Mouse (Mus musculus) kidney, postnatal 0 days (tissue): ENCODE data around the gene Ano9. TPM values are rescaled to one million over a fixed set of nuclear protein-coding genes. Genes with fewer than 3 reads are reported as not detected.
A peak's percentile ranks its signal among the peaks of the same experiment; 100 is the strongest.

Source experiments
- ATAC-seq: fragments of 200-750 bp; cut with Nextera tagmentation; replicated peaks from 2 replicates; pipeline ENCODE4 v1.8.0; 2017; ENCODE audit warnings: low read depth, moderate number of reproducible peaks, moderate TSS enrichment, moderate library complexity; ENCODE audit not compliant: low FRiP score
- DNase-seq: peaks from one replicate; pipeline ENCODE4 v3.0.0-alpha.2; 2016; ENCODE audit warnings: low spot score
- H3K27ac ChIP-seq: fragments of 300-500 bp; sonication (generic); 2 replicates; pipeline ENCODE4 v1.5.1; 2014; ENCODE audit warnings: mild to moderate bottlenecking
- H3K27me3 ChIP-seq: fragments of 300-500 bp; sonication (generic); 2 replicates; pipeline ENCODE4 v1.6.1; 2014; ENCODE audit warnings: low read length, mixed read lengths; ENCODE audit not compliant: insufficient read depth
- H3K36me3 ChIP-seq: fragments of 300-500 bp; sonication (generic); 2 replicates; pipeline ENCODE4 v1.6.1; 2014; ENCODE audit warnings: low read length, mixed read lengths; ENCODE audit not compliant: insufficient read depth
- H3K4me1 ChIP-seq: fragments of 300-500 bp; sonication (generic); replicated peaks from 2 replicates; pipeline ENCODE4 v1.6.1; 2014; ENCODE audit warnings: antibody characterized with exemption, low read length, mixed read lengths; ENCODE audit not compliant: insufficient read depth
- H3K4me2 ChIP-seq: fragments of 300-500 bp; sonication (generic); 2 replicates; pipeline ENCODE4 v1.6.1; 2014; ENCODE audit warnings: mild to moderate bottlenecking, low read length, moderate library complexity, mixed read lengths
- H3K4me3 ChIP-seq: fragments of 300-500 bp; sonication (generic); replicated peaks from 2 replicates; pipeline ENCODE4 v1.5.1; 2014; ENCODE audit warnings: low read depth, low read length
- H3K9ac ChIP-seq: fragments of 300-500 bp; sonication (generic); 2 replicates; pipeline ENCODE4 v1.6.1; 2014; ENCODE audit warnings: low read depth, low read length
- H3K9me3 ChIP-seq: fragments of 300-500 bp; sonication (generic); replicated peaks from 2 replicates; pipeline ENCODE4 v1.6.1; 2016; ENCODE audit warnings: low read length, inconsistent platforms, mixed read lengths
- CTCF ChIP-seq: IDR thresholded peaks from 2 replicates; pipeline ENCODE4 v1.5.1; 2016; ENCODE audit warnings: antibody characterized with exemption, low read depth, mild to moderate bottlenecking, moderate library complexity
- WGBS: fragments of 180-500 bp; shearing (Covaris S2); extraction: QIAGEN DNeasy Blood & Tissue Kit; methylation state at CpG from one replicate; pipeline ENCODE4 v1.1.7; 2014; 5-methylcytosine and 5-hydroxymethylcytosine counted together
- polyA plus RNA-seq: library from polyadenylated mRNA; unstranded; fragments of >200 nt; fragmentation: Nextera tagmentation; extraction: Ambion mirVana; gene quantifications from 2 replicates; pipeline ENCODE4 v1.2.1, GENCODE M21; 2015

Gene Ano9
- polyA plus RNA-seq, 1 experiment from 2014 or later, result 6.9 TPM

DNA sequence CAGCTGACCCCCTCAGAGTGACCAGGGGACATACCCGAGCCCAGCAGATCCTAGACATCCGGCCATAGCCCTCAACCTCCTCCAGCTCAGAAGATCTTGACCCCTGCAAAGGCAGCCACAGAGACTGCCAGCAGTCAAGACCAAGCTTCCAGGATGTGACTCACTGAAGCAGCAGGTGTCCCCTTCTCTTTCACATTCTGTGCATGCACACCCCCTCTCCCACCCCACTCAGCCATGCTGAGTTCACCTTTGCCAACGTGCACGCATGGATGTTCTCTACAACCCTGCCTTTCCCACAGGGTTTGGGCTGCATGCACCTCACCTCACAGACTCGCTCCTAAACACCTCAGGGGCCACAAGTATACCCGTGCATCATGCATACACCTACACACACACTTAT, 21.6 kb downstream of the Ano9 start:
- Histone ChIP-seq H3K4me1 (peaks cover 24% of the 10 kb centered on the region), H3K4me2 (peak overlapping the region; percentile 34), H3K27me3 (no peaks in the 10 kb centered on the region), H3K9ac (peak overlapping the region; percentile 15; the same call in 1 of the 2 replicates), H3K36me3 (no peaks in the 10 kb centered on the region), H3K9me3 (no peaks in the 10 kb centered on the region), H3K27ac (peak overlapping the region; percentile 78), H3K4me3 (no peak overlapping the region)
- no peak for DNase-seq
- no peak for TF ChIP-seq CTCF
- ATAC-seq, result no peak
- 72% methylated on average over 6 of the region's 6 CpGs for WGBS

DNA sequence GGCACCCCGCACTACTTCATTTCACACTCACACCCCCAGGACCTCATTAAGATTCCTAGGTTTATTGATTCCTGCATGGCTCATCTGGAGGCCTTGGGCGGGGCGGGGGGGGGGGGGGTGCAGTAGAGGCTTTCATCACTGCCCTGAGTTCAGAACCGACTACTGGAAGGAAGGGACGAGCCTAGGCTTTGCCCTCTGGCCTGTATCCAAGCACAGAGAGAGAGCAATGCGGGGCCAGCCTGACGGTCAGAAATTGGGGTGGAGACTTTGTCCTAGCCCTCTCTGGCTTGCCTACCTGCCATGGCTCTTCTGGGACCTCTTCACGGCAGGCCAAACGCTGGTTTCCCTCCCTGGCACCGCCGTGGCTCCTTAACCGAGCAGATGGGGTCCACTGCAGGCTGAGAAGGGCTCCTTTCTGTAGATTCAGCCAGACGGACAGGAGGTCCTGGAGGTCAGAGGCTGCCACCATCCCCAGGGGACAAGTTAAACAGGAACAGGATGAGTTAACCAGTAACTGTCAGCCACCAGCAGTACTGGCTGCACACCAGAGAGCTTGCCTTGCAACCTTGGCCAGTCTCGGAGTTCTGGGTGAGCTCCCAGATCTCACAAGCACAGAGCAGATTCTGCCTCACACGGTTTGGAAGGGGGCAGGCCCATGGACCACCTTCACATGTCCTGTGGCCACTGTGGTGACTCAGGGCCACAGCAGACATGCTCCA, 23.0 kb downstream of the Ano9 start:
- H3K4me3 ChIP-seq, result no peak overlapping the region
- no peaks in the 10 kb centered on the region for H3K36me3 ChIP-seq
- peak; percentile 64 for ATAC-seq
- H3K4me2 ChIP-seq, result peak overlapping the region; percentile 30; the same call in 1 of the 2 replicates
- H3K4me1 ChIP-seq, result peaks cover 17% of the 10 kb centered on the region
- 51% methylated on average over 15 of the region's 15 CpGs for WGBS
- H3K27ac ChIP-seq, result peak overlapping the region; percentile 78
- no peaks in the 10 kb centered on the region for H3K27me3 ChIP-seq
- no peak for TF ChIP-seq CTCF
- no peak for DNase-seq
- no peaks in the 10 kb centered on the region for H3K9me3 ChIP-seq
- H3K9ac ChIP-seq, result no peak overlapping the region

DNA sequence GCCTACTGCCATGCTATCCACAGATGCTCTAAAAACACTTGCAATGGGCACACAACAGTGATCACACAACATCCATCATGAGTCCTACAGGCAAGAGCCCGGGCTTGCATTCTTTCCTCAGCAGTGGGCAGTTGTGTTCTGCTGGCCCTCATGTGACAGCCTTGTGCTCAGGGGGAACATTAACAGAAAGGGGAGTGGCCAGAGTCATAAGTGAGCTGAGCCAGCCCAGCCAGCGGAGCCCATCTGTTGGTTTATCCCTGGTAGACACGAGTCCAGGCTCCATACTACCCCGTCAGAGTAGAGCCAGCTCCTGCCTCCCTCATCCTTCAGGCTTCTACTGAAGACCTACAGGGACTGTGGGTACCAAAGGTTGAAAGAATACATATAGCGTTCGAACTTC, 23.7 kb downstream of the Ano9 start:
- no peak for TF ChIP-seq CTCF
- peak; percentile 54 for DNase-seq
- WGBS, result 62% methylated on average over 6 of the region's 6 CpGs
- no peaks in the 10 kb centered on the region for H3K9me3 ChIP-seq
- H3K9ac ChIP-seq, result no peak overlapping the region
- H3K27me3 ChIP-seq, result no peaks in the 10 kb centered on the region
- ATAC-seq, result peak; percentile 70
- no peak overlapping the region for H3K4me2 ChIP-seq
- H3K4me3 ChIP-seq, result no peak overlapping the region
- H3K36me3 ChIP-seq, result no peaks in the 10 kb centered on the region
- H3K27ac ChIP-seq, result peak overlapping the region; percentile 78
- peaks cover 16% of the 10 kb centered on the region for H3K4me1 ChIP-seq

DNA sequence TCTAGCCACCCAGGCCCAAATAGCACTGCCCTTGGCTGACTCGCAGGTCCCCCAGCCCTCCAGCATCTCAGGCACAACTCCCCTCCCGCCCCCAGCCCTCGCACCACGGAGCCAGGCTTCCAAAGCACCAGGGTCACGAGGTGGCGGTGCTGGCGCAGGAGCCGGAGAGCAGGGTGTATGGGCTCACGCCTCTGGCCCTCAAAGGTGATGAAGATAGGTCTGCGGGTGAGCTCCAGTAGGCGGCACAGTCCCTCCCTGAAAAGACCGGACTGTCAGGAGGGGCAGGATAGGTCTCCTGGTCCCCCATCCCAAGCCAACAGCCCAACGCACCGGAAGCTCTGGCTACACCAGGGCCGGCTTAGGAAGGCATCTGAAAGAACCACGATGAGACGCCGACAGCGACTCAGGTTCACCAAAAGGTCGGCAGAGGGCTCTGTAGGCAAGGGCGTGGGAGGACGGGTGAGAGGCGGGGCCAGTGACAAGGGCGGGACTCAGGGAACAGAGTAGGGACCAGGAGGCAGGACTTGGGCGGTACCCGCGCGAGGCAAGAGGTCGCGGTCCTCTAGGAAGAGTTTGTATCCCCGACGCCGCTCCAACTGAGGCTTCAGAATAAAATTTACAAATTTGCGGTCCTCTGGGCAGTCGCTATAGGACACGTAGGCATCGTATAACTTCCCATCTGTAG, 25.4 kb downstream of the Ano9 start:
- peaks cover 16% of the 10 kb centered on the region for H3K4me1 ChIP-seq
- WGBS, result 5% methylated on average over 37 of the region's 37 CpGs
- peak overlapping the region; percentile 48 for H3K4me2 ChIP-seq
- H3K27ac ChIP-seq, result no peak overlapping the region
- ATAC-seq, result peak; percentile 63
- peak; percentile 69 for TF ChIP-seq CTCF
- peak; percentile 90 for DNase-seq
- H3K27me3 ChIP-seq, result no peaks in the 10 kb centered on the region
- H3K4me3 ChIP-seq, result no peak overlapping the region
- no peaks in the 10 kb centered on the region for H3K36me3 ChIP-seq
- no peak overlapping the region for H3K9ac ChIP-seq
- no peaks in the 10 kb centered on the region for H3K9me3 ChIP-seq

DNA sequence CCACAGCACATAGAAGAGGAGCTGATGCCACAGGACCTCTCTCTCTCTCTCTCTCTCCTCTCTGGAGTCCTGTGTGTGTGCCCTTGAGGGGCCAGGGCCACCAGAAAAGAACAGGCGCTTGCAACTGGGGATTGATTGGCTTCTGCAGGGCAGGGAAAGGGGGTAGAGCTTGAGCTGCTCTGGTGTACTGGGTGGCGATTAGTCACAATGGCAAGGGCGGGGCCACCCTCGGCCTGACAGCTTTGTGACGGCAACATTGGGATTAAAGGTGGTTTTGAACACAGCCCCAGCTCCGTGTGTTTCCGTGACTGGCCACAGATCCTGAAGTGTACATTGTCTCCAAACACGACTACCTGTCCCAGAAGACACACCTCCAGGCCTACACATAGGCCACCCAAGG, 27.4 kb downstream of the Ano9 start:
- Histone ChIP-seq H3K9ac (no peak overlapping the region), H3K27me3 (no peaks in the 10 kb centered on the region), H3K9me3 (no peaks in the 10 kb centered on the region), H3K4me1 (peaks cover 16% of the 10 kb centered on the region), H3K27ac (no peak overlapping the region), H3K4me3 (no peak overlapping the region), H3K36me3 (no peaks in the 10 kb centered on the region), H3K4me2 (no peak overlapping the region)
- 71% methylated on average over 8 of the region's 8 CpGs for WGBS
- no peak for ATAC-seq
- DNase-seq, result no peak
- TF ChIP-seq CTCF, result no peak

DNA sequence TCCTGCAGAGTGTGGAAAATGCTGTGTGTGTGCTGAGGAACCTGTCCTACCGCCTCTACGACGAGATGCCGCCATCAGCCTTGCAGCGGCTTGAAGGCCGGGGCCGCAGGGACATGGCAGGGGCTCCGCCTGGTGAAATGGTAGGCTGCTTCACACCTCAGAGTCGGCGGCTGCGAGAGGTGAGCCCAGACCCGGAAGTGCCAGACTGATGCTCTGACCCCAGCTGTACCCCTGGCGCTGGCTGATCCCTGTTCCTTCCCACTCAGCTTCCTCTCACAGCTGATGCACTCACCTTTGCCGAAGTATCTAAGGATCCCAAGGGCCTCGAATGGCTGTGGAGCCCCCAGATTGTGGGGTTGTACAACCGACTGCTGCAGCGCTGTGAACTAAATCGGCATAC, 29.1 kb downstream of the Ano9 start:
- H3K27ac ChIP-seq, result no peak overlapping the region
- no peak overlapping the region for H3K4me2 ChIP-seq
- WGBS, result 17% methylated on average over 18 of the region's 18 CpGs
- H3K36me3 ChIP-seq, result 0 out of 2 replicates have a peak, but pooled peaks cover 6% of the 10 kb centered on the region
- no peaks in the 10 kb centered on the region for H3K9me3 ChIP-seq
- ATAC-seq (no peak), DNase-seq (no peak)
- no peak overlapping the region for H3K4me3 ChIP-seq
- peaks cover 7% of the 10 kb centered on the region for H3K4me1 ChIP-seq
- H3K27me3 ChIP-seq, result no peaks in the 10 kb centered on the region
- no peak overlapping the region for H3K9ac ChIP-seq
- no peak for TF ChIP-seq CTCF
